Mouse (Mus musculus): ENCODE data around the gene Kcnip4. TPM values are rescaled to one million over a fixed set of nuclear protein-coding genes. Genes with fewer than 3 reads are reported as not detected.

Gene Kcnip4
- total RNA-seq, 2 experiments from 2014 or later, result 22.8 to 25.2 TPM

- intact Hi-C loops (cut with DNase I), result no loop called here
- no peak for DNase-seq
Measured at GRCm38 (mm10) chr5:48483112-48483511, 1041.6 kb downstream of the Kcnip4 start.

GRCm38 (mm10) chr5:48460221-48460620, 1064.5 kb downstream of the Kcnip4 start:
- DNase-seq, result no peak

GRCm38 (mm10) chr5:48448888-48449287, 1075.8 kb downstream of the Kcnip4 start:
- intact Hi-C loops (cut with DNase I), result no loop called here
- DNase-seq, result no peak

More at GRCm38 (mm10) chr5:48460221-48460620, 1064.5 kb downstream of the Kcnip4 start:
- intact Hi-C loops (cut with DNase I), result no loop called here

GRCm38 (mm10) chr5:48430459-48430858, 1094.2 kb downstream of the Kcnip4 start:
- intact Hi-C loops (cut with DNase I), result loop anchor here (5.0 to 10.0 kb wide), 2 partner anchors 307 to 634 kb away; no protein-coding TSS in a partner anchor
- peak; percentile 27 for DNase-seq

- DNase-seq, result no peak
- intact Hi-C loops (cut with DNase I), result no loop called here
Measured at GRCm38 (mm10) chr5:48421957-48422356, 1102.8 kb downstream of the Kcnip4 start.

GRCm38 (mm10) chr5:48419741-48420140, 1105.0 kb downstream of the Kcnip4 start:
- no peak for DNase-seq
- intact Hi-C loops (cut with DNase I), result no loop called here

- no peak for DNase-seq
- intact Hi-C loops (cut with DNase I), result no loop called here
Measured at GRCm38 (mm10) chr5:48412261-48412660, 1112.4 kb downstream of the Kcnip4 start.

GRCm38 (mm10) chr5:48411462-48411861, 1113.2 kb downstream of the Kcnip4 start:
- DNase-seq, result no peak
- intact Hi-C loops (cut with DNase I), result no loop called here

- intact Hi-C loops (cut with DNase I), result no loop called here
Measured at GRCm38 (mm10) chr5:48410348-48410747, 1114.4 kb downstream of the Kcnip4 start.

GRCm38 (mm10) chr5:48408276-48408675, 1116.4 kb downstream of the Kcnip4 start:
- DNase-seq, result no peak
- intact Hi-C loops (cut with DNase I), result no loop called here

More at GRCm38 (mm10) chr5:48410348-48410747, 1114.4 kb downstream of the Kcnip4 start:
- no peak for DNase-seq

- peak; percentile 5 for DNase-seq
- intact Hi-C loops (cut with DNase I), result no loop called here
Measured at GRCm38 (mm10) chr5:48402497-48402896, 1122.2 kb downstream of the Kcnip4 start.

- intact Hi-C loops (cut with DNase I), result no loop called here
Measured at GRCm38 (mm10) chr5:48371890-48372766, 1152.6 kb downstream of the Kcnip4 start.

GRCm38 (mm10) chr5:48349309-48349708, 1175.4 kb downstream of the Kcnip4 start:
- intact Hi-C loops (cut with DNase I), result no loop called here
- no peak for DNase-seq

More at GRCm38 (mm10) chr5:48371890-48372766, 1152.6 kb downstream of the Kcnip4 start:
- peak; percentile 95 for DNase-seq

- no peak for DNase-seq
- intact Hi-C loops (cut with DNase I), result no loop called here
Measured at GRCm38 (mm10) chr5:48345983-48346648, 1178.6 kb downstream of the Kcnip4 start.

- no peak for DNase-seq
- intact Hi-C loops (cut with DNase I), result no loop called here
Measured at GRCm38 (mm10) chr5:48345095-48345982, 1179.4 kb downstream of the Kcnip4 start.

- no peak for DNase-seq
- intact Hi-C loops (cut with DNase I), result loop anchor here (5.0 kb wide), 1 partner anchor 199 kb away; no protein-coding TSS in a partner anchor
Measured at GRCm38 (mm10) chr5:48340808-48341433, 1183.8 kb downstream of the Kcnip4 start.

Data from left cerebral cortex, postnatal 4 days (tissue).